Mouse (Mus musculus): ENCODE data around the gene Mtmr1. TPM values are rescaled to one million over a fixed set of nuclear protein-coding genes. Genes with fewer than 3 reads are reported as not detected.

The Mtmr1 gene
- polyA plus RNA-seq, 1 experiment: 5.3 TPM

GRCm38 (mm10) chrX:71376781-71377180, 12.2 kb downstream of the Mtmr1 start:
- H3K27ac ChIP-seq (ENCODE audit: control insufficient read depth, insufficient read depth, low read depth, low read length): no peak overlapping the region
- H3K27me3 ChIP-seq (ENCODE audit: control insufficient read depth, insufficient read depth, low read length): no peaks in the 10 kb centered on the region
- TF ChIP-seq POLR2A (IDR thresholded peaks at IDR 0.05; ENCODE audit: control insufficient read depth, low read depth, low read length): no peak
- TF ChIP-seq CTCF (IDR thresholded peaks at IDR 0.05; ENCODE audit: control insufficient read depth, insufficient read depth, insufficient replicate concordance, low read depth, low read length): no peak
- H3K4me3 ChIP-seq (ENCODE audit: control insufficient read depth, low read depth, low read length): no peak overlapping the region
- no peaks in the 10 kb centered on the region for H3K36me3 ChIP-seq (ENCODE audit: control insufficient read depth, insufficient read depth, low read length)
- H3K4me1 ChIP-seq (ENCODE audit: control insufficient read depth, insufficient read depth, low read length): no peaks in the 10 kb centered on the region

- TF ChIP-seq CTCF (IDR thresholded peaks at IDR 0.05; ENCODE audit: control insufficient read depth, insufficient read depth, insufficient replicate concordance, low read depth, low read length): no peak
- TF ChIP-seq POLR2A (IDR thresholded peaks at IDR 0.05; ENCODE audit: control insufficient read depth, low read depth, low read length): no peak
- H3K27me3 ChIP-seq (ENCODE audit: control insufficient read depth, insufficient read depth, low read length): no peaks in the 10 kb centered on the region
Measured at GRCm38 (mm10) chrX:71378435-71378834, 13.9 kb downstream of the Mtmr1 start.

GRCm38 (mm10) chrX:71381571-71381970, 17.0 kb downstream of the Mtmr1 start:
- H3K36me3 ChIP-seq (ENCODE audit: control insufficient read depth, insufficient read depth, low read length): no peaks in the 10 kb centered on the region
- no peak overlapping the region for H3K27ac ChIP-seq (ENCODE audit: control insufficient read depth, insufficient read depth, low read depth, low read length)
- TF ChIP-seq POLR2A (IDR thresholded peaks at IDR 0.05; ENCODE audit: control insufficient read depth, low read depth, low read length) (no peak), CTCF (IDR thresholded peaks at IDR 0.05; ENCODE audit: control insufficient read depth, insufficient read depth, insufficient replicate concordance, low read depth, low read length) (no peak)
- H3K4me3 ChIP-seq (ENCODE audit: control insufficient read depth, low read depth, low read length): no peak overlapping the region
- H3K27me3 ChIP-seq (ENCODE audit: control insufficient read depth, insufficient read depth, low read length): no peaks in the 10 kb centered on the region
- no peaks in the 10 kb centered on the region for H3K4me1 ChIP-seq (ENCODE audit: control insufficient read depth, insufficient read depth, low read length)

More at GRCm38 (mm10) chrX:71378435-71378834, 13.9 kb downstream of the Mtmr1 start:
- Histone ChIP-seq H3K4me1 (ENCODE audit: control insufficient read depth, insufficient read depth, low read length) (no peaks in the 10 kb centered on the region), H3K27ac (ENCODE audit: control insufficient read depth, insufficient read depth, low read depth, low read length) (no peak overlapping the region), H3K36me3 (ENCODE audit: control insufficient read depth, insufficient read depth, low read length) (no peaks in the 10 kb centered on the region), H3K4me3 (ENCODE audit: control insufficient read depth, low read depth, low read length) (no peak overlapping the region)

GRCm38 (mm10) chrX:71396326-71396725, 31.8 kb downstream of the Mtmr1 start:
- no peaks in the 10 kb centered on the region for H3K36me3 ChIP-seq (ENCODE audit: control insufficient read depth, insufficient read depth, low read length)
- no peak overlapping the region for H3K27ac ChIP-seq (ENCODE audit: control insufficient read depth, insufficient read depth, low read depth, low read length)
- H3K27me3 ChIP-seq (ENCODE audit: control insufficient read depth, insufficient read depth, low read length): no peaks in the 10 kb centered on the region
- no peaks in the 10 kb centered on the region for H3K4me1 ChIP-seq (ENCODE audit: control insufficient read depth, insufficient read depth, low read length)
- H3K4me3 ChIP-seq (ENCODE audit: control insufficient read depth, low read depth, low read length): no peak overlapping the region
- TF ChIP-seq CTCF (IDR thresholded peaks at IDR 0.05; ENCODE audit: control insufficient read depth, insufficient read depth, insufficient replicate concordance, low read depth, low read length) (no peak), POLR2A (IDR thresholded peaks at IDR 0.05; ENCODE audit: control insufficient read depth, low read depth, low read length) (no peak)

- H3K27me3 ChIP-seq (ENCODE audit: control insufficient read depth, insufficient read depth, low read length): no peaks in the 10 kb centered on the region
- H3K4me1 ChIP-seq (ENCODE audit: control insufficient read depth, insufficient read depth, low read length): no peaks in the 10 kb centered on the region
- TF ChIP-seq POLR2A (IDR thresholded peaks at IDR 0.05; ENCODE audit: control insufficient read depth, low read depth, low read length) (no peak), CTCF (IDR thresholded peaks at IDR 0.05; ENCODE audit: control insufficient read depth, insufficient read depth, insufficient replicate concordance, low read depth, low read length) (no peak)
- no peak overlapping the region for H3K27ac ChIP-seq (ENCODE audit: control insufficient read depth, insufficient read depth, low read depth, low read length)
- no peak overlapping the region for H3K4me3 ChIP-seq (ENCODE audit: control insufficient read depth, low read depth, low read length)
- H3K36me3 ChIP-seq (ENCODE audit: control insufficient read depth, insufficient read depth, low read length): no peaks in the 10 kb centered on the region
Measured at GRCm38 (mm10) chrX:71406290-71406689, 41.7 kb downstream of the Mtmr1 start.

- Histone ChIP-seq H3K27ac (ENCODE audit: control insufficient read depth, insufficient read depth, low read depth, low read length) (no peak overlapping the region), H3K4me3 (ENCODE audit: control insufficient read depth, low read depth, low read length) (no peak overlapping the region), H3K4me1 (ENCODE audit: control insufficient read depth, insufficient read depth, low read length) (no peaks in the 10 kb centered on the region), H3K36me3 (ENCODE audit: control insufficient read depth, insufficient read depth, low read length) (no peaks in the 10 kb centered on the region), H3K27me3 (ENCODE audit: control insufficient read depth, insufficient read depth, low read length) (no peaks in the 10 kb centered on the region)
- TF ChIP-seq CTCF (IDR thresholded peaks at IDR 0.05; ENCODE audit: control insufficient read depth, insufficient read depth, insufficient replicate concordance, low read depth, low read length) (no peak), POLR2A (IDR thresholded peaks at IDR 0.05; ENCODE audit: control insufficient read depth, low read depth, low read length) (no peak)
Measured at GRCm38 (mm10) chrX:71408386-71408785, 43.8 kb downstream of the Mtmr1 start.

GRCm38 (mm10) chrX:71412776-71413175, 48.2 kb downstream of the Mtmr1 start:
- H3K27ac ChIP-seq (ENCODE audit: control insufficient read depth, insufficient read depth, low read depth, low read length): no peak overlapping the region
- no peak for TF ChIP-seq POLR2A (IDR thresholded peaks at IDR 0.05; ENCODE audit: control insufficient read depth, low read depth, low read length)
- no peak for TF ChIP-seq CTCF (IDR thresholded peaks at IDR 0.05; ENCODE audit: control insufficient read depth, insufficient read depth, insufficient replicate concordance, low read depth, low read length)

GRCm38 (mm10) chrX:71413616-71414015, 49.1 kb downstream of the Mtmr1 start:
- Histone ChIP-seq H3K36me3 (ENCODE audit: control insufficient read depth, insufficient read depth, low read length) (no peaks in the 10 kb centered on the region), H3K27me3 (ENCODE audit: control insufficient read depth, insufficient read depth, low read length) (no peaks in the 10 kb centered on the region), H3K4me3 (ENCODE audit: control insufficient read depth, low read depth, low read length) (no peak overlapping the region), H3K27ac (ENCODE audit: control insufficient read depth, insufficient read depth, low read depth, low read length) (no peak overlapping the region), H3K4me1 (ENCODE audit: control insufficient read depth, insufficient read depth, low read length) (no peaks in the 10 kb centered on the region)
- no peak for TF ChIP-seq CTCF (IDR thresholded peaks at IDR 0.05; ENCODE audit: control insufficient read depth, insufficient read depth, insufficient replicate concordance, low read depth, low read length)
- no peak for TF ChIP-seq POLR2A (IDR thresholded peaks at IDR 0.05; ENCODE audit: control insufficient read depth, low read depth, low read length)

More at GRCm38 (mm10) chrX:71412776-71413175, 48.2 kb downstream of the Mtmr1 start:
- Histone ChIP-seq H3K27me3 (ENCODE audit: control insufficient read depth, insufficient read depth, low read length) (no peaks in the 10 kb centered on the region), H3K4me3 (ENCODE audit: control insufficient read depth, low read depth, low read length) (no peak overlapping the region), H3K4me1 (ENCODE audit: control insufficient read depth, insufficient read depth, low read length) (no peaks in the 10 kb centered on the region), H3K36me3 (ENCODE audit: control insufficient read depth, insufficient read depth, low read length) (no peaks in the 10 kb centered on the region)

Measured in testis, adult 2 months (tissue).